Mouse (Mus musculus) hindbrain, embryonic 11.5 days (tissue): ENCODE results near the gene Cemip. TPM values are rescaled to one million over a fixed set of nuclear protein-coding genes. Genes with fewer than 3 reads are reported as not detected.

Source experiments
- ATAC-seq: fragments of 200-750 bp; cut with Nextera tagmentation; 2 replicates; pipeline ENCODE4 v1.8.0; 2017; ENCODE audit warnings: mild to moderate bottlenecking, moderate TSS enrichment, moderate library complexity; ENCODE audit not compliant: low FRiP score
- DNase-seq: peaks from one replicate; pipeline ENCODE4 v3.0.0-alpha.2; 2015; ENCODE audit warnings: low spot score
- H3K27ac ChIP-seq: fragments of 300-500 bp; sonication (generic); 2 replicates; pipeline ENCODE4 v1.5.1; 2014; ENCODE audit warnings: mild to moderate bottlenecking, low read depth, low read length
- H3K27me3 ChIP-seq: fragments of 300-500 bp; sonication (generic); 2 replicates; pipeline ENCODE4 v1.6.1; 2014; ENCODE audit warnings: mild to moderate bottlenecking, low read length, moderate library complexity, mixed read lengths; ENCODE audit not compliant: control insufficient read depth, insufficient read depth
- H3K36me3 ChIP-seq: fragments of 300-500 bp; sonication (generic); 2 replicates; pipeline ENCODE4 v1.6.1; 2014; ENCODE audit warnings: mild to moderate bottlenecking, low read length, moderate library complexity, mixed read lengths; ENCODE audit not compliant: control insufficient read depth, insufficient read depth
- H3K4me1 ChIP-seq: fragments of 300-500 bp; sonication (generic); replicated peaks from 2 replicates; pipeline ENCODE4 v1.6.1; 2014; ENCODE audit warnings: low read length, mixed read lengths; ENCODE audit not compliant: control insufficient read depth, insufficient read depth
- H3K4me2 ChIP-seq: fragments of 300-500 bp; sonication (generic); replicated peaks from 2 replicates; pipeline ENCODE4 v1.6.1; 2014; ENCODE audit warnings: mild to moderate bottlenecking, low read depth, low read length
- H3K4me3 ChIP-seq: fragments of 300-500 bp; sonication (generic); 2 replicates; pipeline ENCODE4 v1.5.1; 2014; ENCODE audit warnings: low read depth, low read length
- H3K9ac ChIP-seq: fragments of 300-500 bp; sonication (generic); 2 replicates; pipeline ENCODE4 v1.6.1; 2014; ENCODE audit warnings: low read depth, low read length
- H3K9me3 ChIP-seq: fragments of 300-500 bp; sonication (generic); 2 replicates; pipeline ENCODE4 v1.6.1; 2016; ENCODE audit warnings: low read length; ENCODE audit not compliant: control insufficient read depth
- WGBS: fragments of 180-500 bp; shearing (Covaris S2); extraction: QIAGEN DNeasy Blood & Tissue Kit; methylation state at CpG from one replicate; pipeline ENCODE4 v1.1.7; 2014; 5-methylcytosine and 5-hydroxymethylcytosine counted together
- polyA plus RNA-seq: library from polyadenylated mRNA; unstranded; fragments of >200 nt; fragmentation: Nextera tagmentation; extraction: Ambion mirVana; gene quantifications from 2 replicates; pipeline ENCODE4 v1.2.1, GENCODE M21; 2014

The Cemip gene
- polyA plus RNA-seq, 1 experiment from 2014 or later = 0.31 TPM

GRCm38 (mm10) chr7:84015050-84015449 is 71.3 kb downstream of the Cemip start:
- DNase-seq (no peak), ATAC-seq (no peak)
- H3K36me3 ChIP-seq = no peaks in the 10 kb centered on the region
- H3K27me3 ChIP-seq = no peaks in the 10 kb centered on the region
- no peak overlapping the region for H3K4me3 ChIP-seq
- no peak overlapping the region for H3K4me2 ChIP-seq
- no peaks in the 10 kb centered on the region for H3K4me1 ChIP-seq
- WGBS = 87% methylated on average over 1 of the region's 1 CpGs
- no peak overlapping the region for H3K9ac ChIP-seq
- no peaks in the 10 kb centered on the region for H3K9me3 ChIP-seq
- no peak overlapping the region for H3K27ac ChIP-seq

- Histone ChIP-seq H3K27ac (no peak overlapping the region), H3K9me3 (no peaks in the 10 kb centered on the region), H3K27me3 (no peaks in the 10 kb centered on the region), H3K4me1 (no peaks in the 10 kb centered on the region), H3K9ac (no peak overlapping the region), H3K4me2 (no peak overlapping the region), H3K36me3 (no peaks in the 10 kb centered on the region), H3K4me3 (no peak overlapping the region)
- ATAC-seq (no peak), DNase-seq (no peak)
- 90% methylated on average over 4 of the region's 4 CpGs for WGBS
These were observed 72.6 kb downstream of the Cemip start for GRCm38 (mm10) chr7:84013656-84014055.

- no peaks in the 10 kb centered on the region for H3K9me3 ChIP-seq
- no peak overlapping the region for H3K4me3 ChIP-seq
- no peak for DNase-seq
- ATAC-seq = no peak
- WGBS = 66% methylated on average over 6 of the region's 6 CpGs
- no peaks in the 10 kb centered on the region for H3K4me1 ChIP-seq
- H3K4me2 ChIP-seq = no peak overlapping the region
- no peaks in the 10 kb centered on the region for H3K27me3 ChIP-seq
- H3K9ac ChIP-seq = no peak overlapping the region
- no peaks in the 10 kb centered on the region for H3K36me3 ChIP-seq
- no peak overlapping the region for H3K27ac ChIP-seq
These were observed 81.9 kb downstream of the Cemip start for GRCm38 (mm10) chr7:84004357-84004756.

- no peak overlapping the region for H3K27ac ChIP-seq
- no peak for DNase-seq
- no peak overlapping the region for H3K4me3 ChIP-seq
- H3K27me3 ChIP-seq = no peaks in the 10 kb centered on the region
- WGBS = 86% methylated on average over 3 of the region's 3 CpGs
- no peak overlapping the region for H3K9ac ChIP-seq
- ATAC-seq = no peak
- H3K4me1 ChIP-seq = no peaks in the 10 kb centered on the region
- no peaks in the 10 kb centered on the region for H3K36me3 ChIP-seq
- H3K9me3 ChIP-seq = no peaks in the 10 kb centered on the region
- no peak overlapping the region for H3K4me2 ChIP-seq
These were observed 84.8 kb downstream of the Cemip start for GRCm38 (mm10) chr7:84001516-84001915.

GRCm38 (mm10) chr7:84000671-84001070 is 85.6 kb downstream of the Cemip start:
- no peak overlapping the region for H3K27ac ChIP-seq
- H3K4me2 ChIP-seq = no peak overlapping the region
- ATAC-seq (no peak), DNase-seq (no peak)
- no peak overlapping the region for H3K4me3 ChIP-seq
- H3K36me3 ChIP-seq = no peaks in the 10 kb centered on the region
- H3K27me3 ChIP-seq = no peaks in the 10 kb centered on the region
- no peak overlapping the region for H3K9ac ChIP-seq
- H3K4me1 ChIP-seq = no peaks in the 10 kb centered on the region
- H3K9me3 ChIP-seq = no peaks in the 10 kb centered on the region
- WGBS = 92% methylated on average over 2 of the region's 2 CpGs

- DNase-seq (no peak), ATAC-seq (no peak)
- Histone ChIP-seq H3K27ac (no peak overlapping the region), H3K9ac (no peak overlapping the region), H3K4me2 (no peak overlapping the region), H3K27me3 (no peaks in the 10 kb centered on the region), H3K36me3 (no peaks in the 10 kb centered on the region), H3K4me1 (no peaks in the 10 kb centered on the region), H3K9me3 (no peaks in the 10 kb centered on the region), H3K4me3 (no peak overlapping the region)
- 81% methylated on average over 1 of the region's 1 CpGs for WGBS
These were observed 86.7 kb downstream of the Cemip start for GRCm38 (mm10) chr7:83999647-84000046.

- H3K9ac ChIP-seq = no peak overlapping the region
- 88% methylated on average over 1 of the region's 1 CpGs for WGBS
These were observed 92.0 kb downstream of the Cemip start for GRCm38 (mm10) chr7:83994348-83994747.

GRCm38 (mm10) chr7:83989294-83989693 is 97.0 kb downstream of the Cemip start:
- Histone ChIP-seq H3K9ac (no peak overlapping the region), H3K27ac (no peak overlapping the region), H3K4me2 (no peak overlapping the region), H3K4me1 (no peaks in the 10 kb centered on the region), H3K27me3 (no peaks in the 10 kb centered on the region), H3K4me3 (no peak overlapping the region), H3K9me3 (no peaks in the 10 kb centered on the region), H3K36me3 (no peaks in the 10 kb centered on the region)
- ATAC-seq (no peak), DNase-seq (no peak)
- WGBS = 92% methylated on average over 4 of the region's 4 CpGs

More at GRCm38 (mm10) chr7:83994348-83994747, 92.0 kb downstream of the Cemip start:
- DNase-seq = no peak
- H3K9me3 ChIP-seq = no peaks in the 10 kb centered on the region
- H3K4me1 ChIP-seq = no peaks in the 10 kb centered on the region
- no peak for ATAC-seq
- no peaks in the 10 kb centered on the region for H3K36me3 ChIP-seq
- no peak overlapping the region for H3K4me2 ChIP-seq
- H3K27me3 ChIP-seq = no peaks in the 10 kb centered on the region
- no peak overlapping the region for H3K4me3 ChIP-seq
- H3K27ac ChIP-seq = no peak overlapping the region

- no peak for ATAC-seq
- Histone ChIP-seq H3K4me2 (no peak overlapping the region), H3K36me3 (no peaks in the 10 kb centered on the region), H3K27me3 (no peaks in the 10 kb centered on the region), H3K4me1 (no peaks in the 10 kb centered on the region), H3K27ac (no peak overlapping the region), H3K4me3 (no peak overlapping the region), H3K9me3 (no peaks in the 10 kb centered on the region), H3K9ac (no peak overlapping the region)
- 69% methylated on average over 2 of the region's 2 CpGs for WGBS
- no peak for DNase-seq
These were observed 100.6 kb downstream of the Cemip start for GRCm38 (mm10) chr7:83985751-83986150.
